Mouse (Mus musculus) neural tube, embryonic 10.5 days (tissue): ENCODE measurements around the gene Ghrl.
"Not testable (repeated sequence)": the region's sequence is repeated elsewhere in the genome, so short reads cannot be mapped to it uniquely, and the experiment has no call there.

Source experiments
- DNase-seq: peaks from one replicate; pipeline ENCODE4 v3.0.0-alpha.2; 2017; ENCODE audit warnings: low spot score; ENCODE audit errors: extremely low spot score

The Ghrl gene

DNA sequence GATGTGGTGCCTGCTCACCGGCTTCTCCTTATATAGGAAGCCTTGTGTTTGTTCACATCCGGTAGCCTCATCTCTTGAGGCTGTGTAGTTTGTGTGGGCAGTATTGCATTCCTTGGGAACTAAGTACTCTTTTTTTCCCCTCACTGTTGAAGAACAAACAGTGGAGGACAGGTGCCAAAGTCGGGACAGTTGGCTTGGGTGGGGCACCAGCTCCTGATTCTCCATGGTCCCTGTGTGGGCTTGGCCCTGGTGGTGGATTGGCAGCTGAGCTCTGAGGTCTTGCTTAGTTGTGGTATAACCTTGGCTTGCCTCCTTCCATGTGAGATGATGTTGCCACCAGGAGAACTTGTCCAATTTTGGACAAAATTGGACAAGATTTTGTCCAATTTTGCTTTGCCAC, at the start of gene Ghrl:
Gene Ghrl (minus strand): TSS at position 3 of the 400 bp plus-strand sequence.
- no peak for DNase-seq

GRCm38 (mm10) chr6:113768804-113769203, 49.1 kb upstream of the Ghrl start:
- no peak for DNase-seq

- DNase-seq = peak; percentile 62
These were observed 42.0 kb upstream of the Ghrl start for GRCm38 (mm10) chr6:113761644-113762043.

GRCm38 (mm10) chr6:113749119-113749685, 29.5 kb upstream of the Ghrl start:
- DNase-seq = no peak

DNA sequence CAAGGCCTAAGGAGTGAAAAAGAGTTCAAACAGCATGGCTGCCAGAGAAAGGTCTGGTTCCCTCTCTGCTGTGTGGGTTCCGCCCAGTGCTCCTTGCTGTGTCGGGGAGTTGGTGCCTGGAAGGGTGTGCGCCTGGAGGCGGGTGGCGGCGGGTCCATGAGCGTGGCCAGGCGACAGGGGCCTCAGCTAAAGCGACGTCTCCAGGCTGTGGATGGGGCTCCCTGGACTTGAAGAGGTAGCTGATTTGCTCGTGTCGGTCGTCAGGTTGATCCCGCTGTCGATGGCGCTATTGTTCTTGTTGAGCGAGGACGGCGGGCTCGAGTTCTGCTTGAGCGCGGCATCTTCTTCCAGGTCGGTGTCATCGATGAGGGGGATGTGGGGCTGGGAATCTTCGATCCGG, 28.7 kb upstream of the Ghrl start:
- no peak for DNase-seq

DNA sequence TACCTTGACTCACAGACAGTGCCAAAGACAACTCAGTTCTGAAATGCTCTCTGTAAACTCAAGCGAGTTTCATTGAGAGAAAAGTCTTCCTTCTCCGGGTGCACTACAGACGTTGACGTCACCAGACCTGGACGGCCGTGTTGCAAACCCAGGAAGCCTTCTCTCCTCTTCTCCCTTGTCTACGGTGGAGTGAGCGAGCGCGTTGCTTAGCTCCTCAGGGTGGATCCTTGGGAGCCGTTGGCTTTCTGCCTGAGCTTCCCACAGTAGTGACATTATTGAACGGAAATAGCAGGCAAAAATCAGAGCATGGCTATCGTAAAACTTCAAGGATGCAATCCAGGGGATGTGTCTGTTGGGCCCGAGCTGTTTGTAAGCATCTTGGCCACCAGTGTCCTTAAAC, 27.6 kb upstream of the Ghrl start:
- DNase-seq = no peak

GRCm38 (mm10) chr6:113745117-113745516, 25.4 kb upstream of the Ghrl start:
- DNase-seq = no peak

GRCm38 (mm10) chr6:113743111-113743510, 23.4 kb upstream of the Ghrl start:
- DNase-seq = no peak

- DNase-seq = no peak
These were observed 22.6 kb upstream of the Ghrl start for GRCm38 (mm10) chr6:113742321-113742720.

DNA sequence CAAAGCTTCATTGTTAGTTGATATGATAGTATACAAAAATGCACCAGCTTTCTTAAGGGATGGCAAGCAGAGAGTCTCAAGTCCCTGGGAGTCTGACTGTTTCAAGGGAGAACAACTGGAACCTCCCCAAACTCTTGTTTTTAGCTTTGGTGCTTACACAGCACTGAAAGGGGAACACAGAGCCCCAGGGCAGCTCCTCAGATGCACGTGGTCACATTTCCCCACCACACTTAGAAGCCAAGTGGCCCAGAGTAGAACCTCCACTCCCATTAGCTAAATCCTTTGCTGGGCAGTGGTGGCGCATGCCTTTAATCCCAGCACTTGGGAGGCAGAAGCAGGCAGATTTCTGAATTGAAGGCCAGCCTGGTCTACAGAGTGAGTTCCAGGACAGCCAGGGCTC, 21.7 kb upstream of the Ghrl start:
- no peak for DNase-seq

DNA sequence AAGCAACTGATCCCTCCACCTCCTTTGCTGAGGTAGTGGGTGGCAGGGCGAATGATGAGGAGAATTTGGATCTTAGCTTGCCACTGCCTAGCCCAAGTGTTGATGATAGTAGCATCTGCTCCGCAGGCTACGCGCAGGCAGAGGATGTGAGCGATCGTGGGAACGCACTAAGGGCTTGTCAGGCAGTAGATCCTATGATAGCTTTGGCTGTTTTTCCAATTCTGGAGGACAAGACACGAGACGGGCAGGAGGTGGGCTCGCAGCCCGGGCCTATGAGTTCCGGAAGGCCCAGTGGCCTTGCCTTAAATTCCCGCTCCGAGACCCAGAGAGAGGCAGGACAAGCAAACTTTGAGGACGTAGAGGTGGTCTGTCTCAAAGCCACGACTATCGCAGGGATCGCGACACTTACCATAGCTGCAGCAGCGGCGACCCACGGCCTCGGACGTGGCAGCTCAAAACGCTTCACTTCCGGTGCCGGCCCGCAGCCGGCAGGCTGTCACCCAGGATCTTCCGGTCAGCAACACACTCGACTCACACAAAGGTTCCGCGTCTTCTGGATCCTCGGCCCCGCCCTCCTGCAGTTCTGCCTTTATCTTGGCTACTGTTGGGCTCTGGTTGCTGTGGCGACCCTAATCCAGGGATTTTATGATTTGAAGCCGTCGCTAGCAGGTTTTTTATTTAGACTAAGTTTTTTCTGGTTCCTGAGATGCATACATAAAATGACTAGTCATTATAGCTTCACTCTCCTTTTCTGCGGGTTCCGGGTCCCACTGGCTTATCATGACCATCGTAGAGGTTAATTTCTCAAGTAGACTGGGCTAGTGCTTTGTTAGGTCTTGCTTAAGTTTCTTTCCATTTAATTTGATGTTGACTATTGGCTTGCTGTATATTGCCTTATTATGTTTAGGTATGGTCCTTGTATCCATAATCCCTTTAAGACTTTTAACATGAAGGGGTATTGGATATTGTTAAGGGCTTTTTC, 20.8 kb upstream of the Ghrl start, which contains the start of gene Sec13:
Gene Sec13 (minus strand): TSS at position 508 of the 982 bp plus-strand sequence.
- DNase-seq = peak; percentile 91

DNA sequence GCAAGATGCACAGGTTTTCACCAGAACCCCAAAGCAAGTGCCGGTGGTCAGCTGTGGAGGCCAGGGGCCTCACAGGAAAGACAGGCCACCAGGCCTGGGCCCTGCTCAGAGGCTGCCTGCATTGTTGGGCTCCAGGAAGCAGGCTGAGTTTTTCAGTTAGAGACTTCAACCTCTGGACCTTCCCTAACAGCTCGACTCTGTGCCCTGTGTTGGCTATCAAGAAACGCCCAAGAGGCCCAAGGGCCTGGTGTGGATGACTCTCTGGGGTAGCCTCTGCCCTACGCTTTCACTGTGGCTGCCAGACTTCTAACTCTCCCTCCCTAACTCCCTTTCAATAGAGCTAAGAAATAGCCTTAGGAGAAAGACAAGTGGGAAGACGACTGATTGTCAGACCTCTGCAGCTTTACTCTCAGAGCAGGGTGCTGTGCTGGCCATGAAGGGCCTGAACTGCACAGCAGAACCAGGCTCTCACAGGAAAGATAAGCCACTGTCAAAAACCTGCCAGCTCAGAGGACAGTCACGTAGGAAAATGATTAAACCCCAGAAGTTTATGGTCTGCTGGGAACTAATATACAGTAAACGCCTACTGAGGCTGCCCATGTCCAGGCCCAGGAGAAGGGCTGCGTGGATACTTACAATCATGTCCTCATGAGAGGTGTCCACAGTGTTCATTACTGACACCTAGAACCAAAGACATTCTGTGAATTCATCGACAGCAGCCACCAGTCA, 17.8 kb upstream of the Ghrl start:
- no peak for DNase-seq

DNA sequence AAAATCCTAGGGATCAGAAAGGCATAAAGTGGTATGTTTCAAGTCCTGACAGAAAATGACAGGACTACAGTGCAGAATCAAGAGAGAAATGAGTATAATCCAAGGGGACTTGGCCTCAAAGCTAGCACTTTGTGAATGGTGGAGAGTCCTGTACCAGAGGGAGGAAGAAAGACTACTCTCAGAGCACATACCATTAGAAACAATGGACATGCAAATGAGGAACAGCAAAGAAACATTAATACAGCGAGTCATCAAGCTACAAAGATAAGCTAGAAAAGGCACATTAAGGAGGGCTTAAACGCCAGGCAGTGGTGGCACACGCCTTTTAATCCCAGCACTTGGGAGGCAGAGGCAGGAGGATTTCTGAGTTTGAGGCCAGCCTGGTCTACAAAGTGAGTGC, 11.6 kb upstream of the Ghrl start:
- no peak for DNase-seq

DNA sequence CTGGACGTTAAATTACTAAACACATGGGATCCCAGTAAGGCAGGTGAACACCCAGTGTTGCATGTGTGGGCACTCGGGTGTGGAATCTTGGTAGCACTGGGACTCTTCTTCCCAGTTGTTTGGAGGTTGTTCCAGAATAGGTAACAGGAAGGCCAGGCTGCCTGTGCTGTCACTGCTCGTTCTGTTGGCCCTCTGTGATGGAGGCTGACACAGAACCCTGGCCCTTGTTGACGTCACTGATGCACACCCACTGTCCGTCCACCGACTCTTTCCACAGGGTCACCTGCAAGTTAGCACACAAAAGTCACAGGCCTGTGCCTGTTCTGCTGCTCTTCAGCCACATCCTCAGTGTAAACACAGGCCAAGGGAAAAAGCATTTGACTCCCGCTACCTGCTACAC, 8.5 kb upstream of the Ghrl start:
- DNase-seq = no peak

DNA sequence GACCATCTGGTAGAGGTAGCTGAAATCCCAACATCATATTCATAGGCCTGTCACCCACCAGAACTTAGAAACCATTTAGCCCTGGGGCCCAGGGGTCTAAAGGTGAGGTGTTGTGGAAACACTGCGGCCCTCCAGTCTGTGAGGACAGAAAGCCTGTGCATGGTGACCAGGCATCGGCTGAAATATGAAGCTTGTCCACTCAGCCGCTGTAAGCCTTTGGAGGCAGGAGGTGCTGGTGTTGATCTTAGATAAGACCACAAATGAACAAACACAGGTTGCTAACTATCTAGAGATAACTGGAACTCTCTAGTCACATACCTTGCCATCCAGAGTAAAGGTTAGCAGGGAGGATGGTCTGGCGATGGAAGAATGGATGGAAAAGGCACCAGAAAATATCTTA, 1.4 kb upstream of the Ghrl start:
- no peak for DNase-seq

DNA sequence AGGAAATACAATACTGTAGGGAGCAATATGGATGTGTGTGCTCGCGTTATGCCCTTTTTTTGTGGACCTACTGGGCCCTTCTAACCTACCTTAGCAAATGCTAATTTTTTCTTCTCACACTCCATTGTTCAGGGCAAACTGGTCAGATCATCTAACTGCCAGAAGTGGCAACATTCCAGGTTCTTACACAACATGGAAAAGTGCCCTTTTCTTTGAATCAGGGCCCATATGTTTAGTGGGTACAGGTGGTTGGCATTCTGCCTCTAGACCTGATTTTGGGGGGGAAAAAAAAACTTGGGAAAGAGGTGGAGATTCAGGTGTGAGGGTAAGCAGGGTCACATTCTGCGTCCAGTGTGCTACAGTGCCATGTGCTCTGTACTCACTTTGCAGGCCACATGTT, 2.1 kb downstream of the Ghrl start:
- no peak for DNase-seq

DNA sequence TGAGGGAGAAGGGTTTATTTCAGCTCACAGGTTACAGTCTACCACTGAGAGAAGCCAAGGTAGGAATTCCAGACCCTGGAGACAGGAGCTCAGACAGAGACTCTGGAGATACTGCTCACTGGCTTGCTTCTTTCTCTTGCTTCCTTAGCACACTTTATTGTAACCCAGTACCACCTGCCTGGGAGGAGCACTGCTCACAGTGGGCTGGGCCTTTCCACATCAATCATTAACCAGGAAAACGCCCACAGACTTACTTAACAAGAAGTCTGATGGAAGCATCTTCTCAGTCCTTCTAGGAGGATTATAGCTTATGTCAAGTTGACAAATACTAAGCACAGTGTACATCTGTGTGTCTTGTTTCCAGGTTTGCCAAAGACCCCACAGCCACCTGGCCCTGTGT, 4.9 kb downstream of the Ghrl start:
- DNase-seq = no peak

DNA sequence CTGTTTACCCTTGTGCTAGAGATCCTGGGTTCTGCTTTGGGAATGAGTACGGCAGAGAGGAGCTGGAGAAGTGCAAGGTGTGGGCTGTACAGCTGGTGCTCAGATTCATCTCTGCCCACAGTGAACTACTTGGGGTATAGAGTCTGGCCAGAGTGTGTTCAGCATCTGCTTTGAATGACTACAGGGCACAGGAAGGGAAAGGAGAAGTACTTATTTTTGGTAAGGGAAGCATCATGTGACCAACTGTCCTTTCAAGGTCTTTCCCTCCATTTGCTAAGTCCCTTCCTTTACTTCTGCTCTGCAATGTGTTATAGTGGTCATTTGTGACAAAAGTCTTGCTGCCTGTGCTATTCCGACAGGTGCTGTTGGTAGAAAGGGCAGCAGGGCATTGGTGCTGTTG, 5.4 kb downstream of the Ghrl start:
- DNase-seq = no peak

DNA sequence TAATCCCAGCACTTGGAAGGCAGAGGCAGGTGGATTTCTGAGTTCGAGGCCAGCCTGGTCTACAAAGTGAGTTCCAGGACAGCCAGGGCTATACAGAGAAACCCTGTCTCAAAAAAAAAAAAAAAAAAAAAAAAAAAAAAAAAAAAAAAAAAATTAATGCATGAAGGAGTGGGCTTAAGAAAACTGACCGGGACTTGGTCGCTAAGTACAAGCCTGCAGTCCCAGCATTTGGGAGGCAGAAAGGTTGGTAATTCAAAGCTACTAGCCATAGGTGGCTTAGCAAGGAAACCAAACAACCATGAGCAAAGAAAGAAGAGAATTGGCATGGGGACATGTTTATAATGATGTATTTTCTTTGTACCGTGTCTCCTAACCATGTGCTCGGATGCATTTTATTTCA, 6.3 kb downstream of the Ghrl start:
- DNase-seq = not testable (repeated sequence)

DNA sequence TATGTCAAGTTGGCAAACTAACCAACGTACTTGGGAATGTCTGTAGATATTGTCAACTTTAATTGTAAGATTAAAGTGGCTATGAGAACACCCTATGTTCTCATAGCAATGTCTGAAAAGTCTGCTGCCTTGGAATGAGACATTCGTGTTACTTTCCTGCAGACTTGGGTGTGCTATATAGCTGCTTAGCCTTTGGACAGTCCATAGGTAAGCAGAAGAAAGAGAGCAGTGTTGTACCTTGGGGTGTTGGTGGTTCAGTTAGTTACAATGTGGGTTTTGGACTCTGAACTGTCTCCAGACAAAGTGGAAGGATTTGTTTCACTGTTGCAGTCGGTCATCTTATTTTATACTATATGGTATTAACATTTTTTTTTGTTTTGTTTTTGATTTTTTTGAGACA, 7.0 kb downstream of the Ghrl start:
- DNase-seq = no peak

GRCm38 (mm10) chr6:113697222-113698205, 22.2 kb downstream of the Ghrl start:
- DNase-seq = peak; percentile 59
